8 mouse cellular contexts compared by ENCODE assay signal in the genomic region with DNA sequence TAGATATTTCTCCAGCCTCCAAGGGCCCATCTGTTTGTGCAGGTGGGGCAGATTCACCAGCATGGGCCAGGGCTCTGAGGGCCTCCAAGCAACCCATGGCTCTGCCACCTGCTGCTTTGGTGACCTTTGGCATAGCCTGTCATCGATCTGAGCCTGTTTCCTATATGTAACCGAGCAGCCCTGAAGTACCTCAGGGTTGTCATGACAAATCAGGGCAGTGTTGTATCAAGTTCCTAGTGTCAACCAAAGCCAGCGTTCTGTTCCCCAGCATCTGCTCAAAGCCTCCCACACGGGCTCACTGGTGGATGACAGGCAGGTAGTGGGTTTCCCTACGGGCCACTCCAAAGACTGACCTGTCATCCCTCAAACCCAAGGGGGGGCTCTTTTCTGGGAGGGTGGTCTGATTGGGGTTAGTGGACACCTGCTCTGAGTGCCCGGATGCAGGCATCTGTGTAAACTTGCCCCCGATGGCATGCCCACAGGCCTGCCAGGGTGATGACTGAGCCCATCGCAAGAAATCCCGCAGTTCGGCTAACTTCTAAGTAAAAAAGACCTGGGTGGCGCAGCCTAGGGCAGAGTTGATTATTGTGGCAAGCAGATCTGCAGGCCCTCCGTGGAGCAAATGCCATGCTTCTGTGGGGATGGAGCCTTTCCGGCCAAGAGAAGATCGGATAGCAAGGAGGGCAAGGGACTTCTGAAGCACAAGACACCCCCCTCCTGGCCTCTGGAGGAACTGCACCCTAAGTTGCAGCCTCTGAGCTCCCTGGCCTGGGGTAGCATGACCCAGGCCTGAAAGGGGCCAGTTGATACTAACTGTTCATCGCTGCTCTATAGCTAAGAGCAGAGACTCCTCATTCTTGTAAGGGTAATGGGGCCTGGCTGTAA. TPM values are rescaled to one million over a fixed set of nuclear protein-coding genes. Genes with fewer than 3 reads are reported as not detected.
DNase-seq lines count a peak whose midpoint lies in the region; ATAC-seq and TF ChIP-seq lines count a peak whose summit lies in the region.

No protein-coding gene starts in this region.

- no peak for TF ChIP-seq EP300 in heart, postnatal 0 days (IDR thresholded peaks at IDR 0.05; ENCODE audit: low read depth)
- no peak for TF ChIP-seq EP300 in liver, embryonic 14.5 days (IDR thresholded peaks at IDR 0.05; ENCODE audit: low read depth)

- H3K9ac ChIP-seq in embryonic facial prominence, embryonic 15.5 days: no peak overlapping the region
- no peak overlapping the region for H3K9ac ChIP-seq in heart, postnatal 0 days (replicated peaks; ENCODE audit: low read depth, low read length)
- no peak overlapping the region for H3K9ac ChIP-seq in liver, embryonic 14.5 days (replicated peaks)

- no peak overlapping the region for H3K4me3 ChIP-seq in bone marrow macrophage, adult 2 months (ENCODE audit: insufficient read depth, low read length)
- no peak overlapping the region for H3K4me3 ChIP-seq in embryonic facial prominence, embryonic 15.5 days (replicated peaks)
- H3K4me3 ChIP-seq in heart, postnatal 0 days (ENCODE audit: low read depth, low read length): no peak overlapping the region
- no peak overlapping the region for H3K4me3 ChIP-seq in liver, embryonic 14.5 days (ENCODE audit: insufficient read depth in 1 of 2, low read depth in 2 of 2, low read length in 2 of 2)
- H3K4me3 ChIP-seq in thymus, adult 2 months (ENCODE audit: control insufficient read depth, insufficient read depth, low read length): no peak overlapping the region

- TF ChIP-seq CTCF in bone marrow macrophage, adult 2 months (IDR thresholded peaks at IDR 0.05; ENCODE audit: low read depth, low read length): peak; percentile 69
- TF ChIP-seq CTCF in heart, postnatal 0 days (IDR thresholded peaks at IDR 0.05; ENCODE audit: low read depth): peak; percentile 78
- TF ChIP-seq CTCF in liver, embryonic 14.5 days (IDR thresholded peaks at IDR 0.05; ENCODE audit: low read depth): peak; percentile 86
- TF ChIP-seq CTCF in thymus, adult 2 months (IDR thresholded peaks at IDR 0.05; ENCODE audit: borderline replicate concordance, control insufficient read depth, extremely low read depth, insufficient read depth, low read length, poor library complexity): peak; percentile 90

- H3K36me3 ChIP-seq in embryonic facial prominence, embryonic 15.5 days: no peaks in the 10 kb centered on the region
- H3K36me3 ChIP-seq in heart, postnatal 0 days (replicated peaks; ENCODE audit: control insufficient read depth, insufficient read depth, low read length): no peaks in the 10 kb centered on the region
- H3K36me3 ChIP-seq in liver, embryonic 14.5 days (replicated peaks; ENCODE audit: control insufficient read depth, insufficient read depth, low read depth): no peaks in the 10 kb centered on the region
- H3K36me3 ChIP-seq in thymus, adult 2 months (ENCODE audit: control insufficient read depth, insufficient read depth, low read length): no peaks in the 10 kb centered on the region

- TF ChIP-seq POLR2A in bone marrow macrophage, adult 2 months (IDR thresholded peaks at IDR 0.05; ENCODE audit: borderline replicate concordance, low read depth, low read length): no peak
- no peak for TF ChIP-seq POLR2A in thymus, adult 2 months (IDR thresholded peaks at IDR 0.05; ENCODE audit: control insufficient read depth, extremely low read depth, insufficient read depth, low read length, poor library complexity)

- peak; percentile 63; the same call in 1 of the 2 replicates for ATAC-seq in embryonic facial prominence, embryonic 15.5 days (ENCODE audit: insufficient number of reproducible peaks, low FRiP score, low TSS enrichment, low read depth)
- ATAC-seq in heart, postnatal 0 days (ENCODE audit: insufficient read depth, low read depth): peak; percentile 39
- no peak for ATAC-seq in liver, embryonic 14.5 days (ENCODE audit: insufficient read depth)

- H3K27ac ChIP-seq in bone marrow macrophage, adult 2 months (ENCODE audit: insufficient read depth, low read depth, low read length): no peak overlapping the region
- no peak overlapping the region for H3K27ac ChIP-seq in embryonic facial prominence, embryonic 15.5 days (replicated peaks)
- no peak overlapping the region for H3K27ac ChIP-seq in heart, postnatal 0 days (ENCODE audit: low read depth)
- no peak overlapping the region for H3K27ac ChIP-seq in liver, embryonic 14.5 days
- H3K27ac ChIP-seq in thymus, adult 2 months (ENCODE audit: control insufficient read depth, insufficient read depth, low read length): no peak overlapping the region

- no peaks in the 10 kb centered on the region for H3K4me1 ChIP-seq in bone marrow macrophage, adult 2 months (ENCODE audit: control insufficient read depth, insufficient read depth, low read length)
- peaks cover 4% of the 10 kb centered on the region for H3K4me1 ChIP-seq in embryonic facial prominence, embryonic 15.5 days
- no peaks in the 10 kb centered on the region for H3K4me1 ChIP-seq in heart, postnatal 0 days (ENCODE audit: control insufficient read depth, insufficient read depth)
- no peaks in the 10 kb centered on the region for H3K4me1 ChIP-seq in liver, embryonic 14.5 days (replicated peaks; ENCODE audit: control insufficient read depth in 2 of 2, insufficient read depth in 2 of 2, low read length in 1 of 2)
- no peaks in the 10 kb centered on the region for H3K4me1 ChIP-seq in thymus, adult 2 months (replicated peaks; ENCODE audit: control insufficient read depth, insufficient read depth, low read length)

- H3K27me3 ChIP-seq in embryonic facial prominence, embryonic 15.5 days: no peaks in the 10 kb centered on the region
- no peaks in the 10 kb centered on the region for H3K27me3 ChIP-seq in heart, postnatal 0 days (ENCODE audit: control insufficient read depth, insufficient read depth, low read length)
- H3K27me3 ChIP-seq in liver, embryonic 14.5 days (ENCODE audit: control insufficient read depth, insufficient read depth, low read length): no peaks in the 10 kb centered on the region
- H3K27me3 ChIP-seq in thymus, adult 2 months (ENCODE audit: control insufficient read depth, insufficient read depth, low read length): no peaks in the 10 kb centered on the region

- peak; percentile 58 for DNase-seq in CD4-positive helper T cell, adult 2 months (ENCODE audit: low read depth, low spot score)
- DNase-seq in heart, postnatal 0 days (ENCODE audit: low spot score): peak; percentile 48
- DNase-seq in kidney, postnatal 25 days: peak; percentile 72 to 84
- peak; percentile 2 to 9 (median 3) for DNase-seq in liver, embryonic 14.5 days (ENCODE audit: low read depth in 3 of 3, low spot score in 3 of 3)
- DNase-seq in ovary, adult 18-20 months (ENCODE audit: low spot score): peak; percentile 52
- DNase-seq in thymus, adult 2 months: peak; percentile 67

- H3K9me3 ChIP-seq in embryonic facial prominence, embryonic 15.5 days (replicated peaks): no peaks in the 10 kb centered on the region
- no peaks in the 10 kb centered on the region for H3K9me3 ChIP-seq in heart, postnatal 0 days (replicated peaks; ENCODE audit: control insufficient read depth, low read length)
- H3K9me3 ChIP-seq in liver, embryonic 14.5 days (ENCODE audit: control insufficient read depth, low read length): no peaks in the 10 kb centered on the region

- WGBS in embryonic facial prominence, embryonic 15.5 days: 33% methylated on average over 15 of the region's 15 CpGs
- WGBS in heart, postnatal 0 days: 47% methylated on average over 15 of the region's 15 CpGs
- WGBS in liver, embryonic 14.5 days (ENCODE audit: insufficient replicate concordance): 43% methylated on average over 15 of the region's 15 CpGs
- 59% methylated on average over 15 of the region's 15 CpGs for WGBS in thymus, adult 2 months

- peak overlapping the region; percentile 31 for H3K4me2 ChIP-seq in embryonic facial prominence, embryonic 15.5 days (replicated peaks)
- no peak overlapping the region for H3K4me2 ChIP-seq in heart, postnatal 0 days (ENCODE audit: low read depth, low read length)
- no peak overlapping the region for H3K4me2 ChIP-seq in liver, embryonic 14.5 days (ENCODE audit: low read depth)

RNA-seq across cellular contexts. Expression of gene E030025P04Rik, which starts 48.7 kb away (rescaled TPM):
- polyA plus RNA-seq in bone marrow macrophage, adult 2 months (2012; ENCODE audit: insufficient read depth, insufficient read length, missing spikeins): not detected in 2 replicates
- polyA plus RNA-seq in embryonic facial prominence, embryonic 15.5 days (2015; fragmentation: Nextera tagmentation; extraction: Ambion mirVana): not detected in 2 replicates
- total RNA-seq in heart, postnatal 0 days (2014; rRNA removed; ENCODE audit: low replicate concordance): not detected in 2 replicates
- not detected in 2 replicates for polyA plus RNA-seq in heart, postnatal 0 days (2015; fragmentation: Nextera tagmentation; extraction: Ambion mirVana)
- not detected in 2 replicates for polyA plus RNA-seq in liver, embryonic 14.5 days (2012; rRNA removed)
- polyA plus RNA-seq in liver, embryonic 14.5 days (2014; fragmentation: Nextera tagmentation; extraction: Ambion mirVana): not detected in 2 replicates
- not detected in 2 replicates for polyA plus RNA-seq in thymus, adult 2 months (2012; rRNA removed)

Comparison
In these comparisons a context has a peak if more than half of its experiments do, and no peak if none do; other contexts are left out.
1. DNase-seq: peak in every context shown above with its lines; median percentile 78 in kidney, postnatal 25 days; 67 in thymus, adult 2 months; 58 in CD4-positive helper T cell, adult 2 months; 52 in ovary, adult 18-20 months; 48 in heart, postnatal 0 days; 3 in liver, embryonic 14.5 days.